Mouse (Mus musculus) gastrocnemius, adult 18-20 months (tissue): Measurements from ENCODE around the gene Mrpl43. TPM values are rescaled to one million over a fixed set of nuclear protein-coding genes. Genes with fewer than 3 reads are reported as not detected.

Experiments
- DNase-seq: peaks from one replicate; pipeline ENCODE4 v3.0.0; 2021; ENCODE audit warnings: low spot score
- total RNA-seq, 2 experiments: library from RNA; stranded (reverse); gene quantifications; 2 replicates each; pipeline ENCODE4 v1.2.3; 2021

The Mrpl43 gene
- total RNA-seq, 2 experiments from 2014 or later, result 34.2 to 35.3 TPM

GRCm38 (mm10) chr19:44980787-44981186, 25.5 kb downstream of the Mrpl43 start:
- no peak for DNase-seq

- no peak for DNase-seq
Measured at GRCm38 (mm10) chr19:44977148-44977547, 29.1 kb downstream of the Mrpl43 start.

GRCm38 (mm10) chr19:44976636-44977035, 29.6 kb downstream of the Mrpl43 start:
- DNase-seq, result no peak

GRCm38 (mm10) chr19:44968329-44968728, 37.9 kb downstream of the Mrpl43 start:
- DNase-seq, result no peak

GRCm38 (mm10) chr19:44965978-44966377, 40.3 kb downstream of the Mrpl43 start:
- DNase-seq, result no peak

GRCm38 (mm10) chr19:44959633-44960032, 46.6 kb downstream of the Mrpl43 start:
- no peak for DNase-seq

Other genes starting within 250 kb of the Mrpl43 start
- gene Slf2, start 75.3 kb downstream of the Mrpl43 start, total RNA-seq, result 10 to 100 TPM; 10.5 to 11.5 TPM
- under 1 TPM; 0.16 to 0.19 TPM for gene Sema4g, start 17.3 kb downstream of the Mrpl43 start, total RNA-seq
- 10 to 100 TPM; 17.8 to 20.8 TPM for gene Twnk, start 779 bp downstream of the Mrpl43 start, total RNA-seq
- 10 to 100 TPM; 17.5 to 25.8 TPM for gene Lzts2, start 8.0 kb upstream of the Mrpl43 start, total RNA-seq
- 1 to 10 TPM; 4.7 to 5.4 TPM for gene Pdzd7, start 39.3 kb upstream of the Mrpl43 start, total RNA-seq
- 10 to 100 TPM; 23.2 to 24.9 TPM for gene Sfxn3, start 41.1 kb upstream of the Mrpl43 start, total RNA-seq
- gene Kazald1, start 68.8 kb upstream of the Mrpl43 start, total RNA-seq, result 10 to 100 TPM in 1 of 2 experiments, 1 to 10 TPM in 1; 6.3 to 11.2 TPM
- not detected for gene Tlx1, start 144.2 kb upstream of the Mrpl43 start, total RNA-seq
- gene Lbx1, start 229.4 kb upstream of the Mrpl43 start, total RNA-seq, result 10 to 100 TPM; 62.4 to 63.1 TPM